Mouse (Mus musculus) C2C12 (cell line): ENCODE measurements around the gene Helz2. TPM values are rescaled to one million over a fixed set of nuclear protein-coding genes. Genes with fewer than 3 reads are reported as not detected.
"Not testable (repeated sequence)": the region's sequence is repeated elsewhere in the genome, so short reads cannot be mapped to it uniquely, and the experiment has no call there.

ENCODE experiments used
- H3K27me3 ChIP-seq: one replicate; pipeline ENCODE4 v1.6.1; 2011; ENCODE audit not compliant: control insufficient read depth, insufficient read depth, insufficient read length
- H3K36me3 ChIP-seq: one replicate; pipeline ENCODE4 v1.6.1; 2011; ENCODE audit not compliant: control insufficient read depth, insufficient read depth
- H3K4me3 ChIP-seq: one replicate; pipeline ENCODE4 v1.5.1; 2011; ENCODE audit warnings: mild to moderate bottlenecking, control low read depth; ENCODE audit not compliant: poor library complexity, insufficient read depth, severe bottlenecking
- H3K79me2 ChIP-seq: one replicate; pipeline ENCODE4 v1.6.1; 2011; ENCODE audit not compliant: control insufficient read depth, insufficient read depth
- H3K79me3 ChIP-seq: one replicate; pipeline ENCODE4 v1.6.1; 2011; ENCODE audit warnings: low read depth, control low read depth
- H3ac ChIP-seq: one replicate; pipeline ENCODE3; 2011; ENCODE audit warnings: low read depth; ENCODE audit not compliant: control insufficient read depth, insufficient read length
- CEBPB ChIP-seq: IDR thresholded peaks from one replicate; pipeline ENCODE4 v1.6.1; 2011; ENCODE audit warnings: low read depth, mild to moderate bottlenecking, control low read depth, moderate library complexity
- CTCF ChIP-seq: IDR thresholded peaks from one replicate; pipeline ENCODE4 v1.5.1; 2011; ENCODE audit not compliant: control insufficient read depth, insufficient read depth, insufficient read length
- FOSL1 ChIP-seq: IDR thresholded peaks from one replicate; pipeline ENCODE4 v1.8.0; 2011; ENCODE audit warnings: mild to moderate bottlenecking, low read length; ENCODE audit not compliant: poor library complexity, insufficient read depth, severe bottlenecking
- MAX ChIP-seq: IDR thresholded peaks from one replicate; pipeline ENCODE4 v1.6.1; 2011; ENCODE audit warnings: mild to moderate bottlenecking, control low read depth
- MYOD1 ChIP-seq: IDR thresholded peaks from one replicate; pipeline ENCODE4 v1.6.1; 2011; ENCODE audit warnings: low read depth; ENCODE audit not compliant: control insufficient read depth, insufficient read length
- MYOG ChIP-seq: IDR thresholded peaks from one replicate; pipeline ENCODE4 v1.6.1; 2011; ENCODE audit not compliant: control insufficient read depth, insufficient read length; ENCODE audit errors: extremely low read depth
- USF1 ChIP-seq: IDR thresholded peaks from one replicate; pipeline ENCODE4 v1.6.1; 2011; ENCODE audit warnings: low read depth, mild to moderate bottlenecking, control low read depth, moderate library complexity
- long read RNA-seq, 2 experiments: library from polyadenylated mRNA; unstranded; transcript quantifications; one replicate each; pipeline ENCODE4 v2.0.0; 2019 to 2020
- polyA plus RNA-seq: library from polyadenylated mRNA; unstranded; fragments of >200 nt; fragmentation: generic; extraction: Trizol; gene quantifications from one replicate; pipeline ENCODE4 v1.2.1, GENCODE M21; 2012; ENCODE audit warnings: missing spikeins

The Helz2 gene
- polyA plus RNA-seq = 2.2 TPM
- long read RNA-seq, experiment 1 = 0 reads
- long read RNA-seq, experiment 2, partial matches to known transcripts = 1 of 1 reads
- long read RNA-seq, experiment 2, other reads (novel, unspliced or antisense) = 0 of 1 reads

DNA sequence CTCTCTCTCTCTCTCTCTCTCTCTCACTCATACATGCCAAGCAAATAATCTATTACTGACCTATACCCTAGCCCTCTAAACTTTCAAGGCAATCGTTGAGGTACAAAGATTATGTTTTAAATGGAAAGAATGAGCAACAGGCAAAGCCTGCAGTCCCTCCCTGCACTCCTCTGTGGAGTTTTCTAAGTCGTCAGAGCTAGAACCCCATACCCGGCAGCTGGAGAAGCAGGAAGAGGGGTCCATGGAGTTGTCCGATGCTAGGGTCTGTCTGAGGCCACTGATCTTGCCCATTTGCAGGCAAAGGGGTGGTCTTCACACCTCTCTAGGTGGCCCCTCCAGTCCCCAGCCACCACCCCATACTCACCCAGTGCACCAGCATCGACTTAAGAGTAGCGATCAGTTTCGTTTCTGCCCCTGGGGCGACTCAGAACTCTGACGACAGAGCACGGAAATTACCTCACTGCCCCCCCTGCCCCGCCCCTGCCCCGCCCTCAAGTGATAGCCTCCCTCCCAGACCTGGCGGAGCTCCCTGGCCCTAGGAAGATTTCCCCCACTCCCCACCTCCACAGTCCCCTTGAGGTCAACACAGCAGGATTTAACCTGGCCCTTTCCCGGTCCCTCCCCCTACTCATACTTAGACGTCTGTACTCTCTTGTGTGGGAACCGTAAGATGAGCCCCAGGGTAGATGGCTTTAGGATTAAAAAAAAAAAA, at the start of gene Helz2:
Gene Helz2 (minus strand): TSS at position 426 of the 712 bp plus-strand sequence.
- Histone ChIP-seq H3K79me2 (no peaks in the 10 kb centered on the region), H3K27me3 (no peaks in the 10 kb centered on the region), H3K4me3 (peak within 1 kb of the TSS; percentile 53), H3K79me3 (no peaks in the 10 kb centered on the region), H3K36me3 (peaks cover 3% of the 10 kb centered on the region), H3ac (peak within 1 kb of the TSS; percentile 89)
- no peak for TF ChIP-seq CEBPB
- TF ChIP-seq MAX = no peak
- TF ChIP-seq CTCF = no peak
- no peak for TF ChIP-seq MYOD1

DNA sequence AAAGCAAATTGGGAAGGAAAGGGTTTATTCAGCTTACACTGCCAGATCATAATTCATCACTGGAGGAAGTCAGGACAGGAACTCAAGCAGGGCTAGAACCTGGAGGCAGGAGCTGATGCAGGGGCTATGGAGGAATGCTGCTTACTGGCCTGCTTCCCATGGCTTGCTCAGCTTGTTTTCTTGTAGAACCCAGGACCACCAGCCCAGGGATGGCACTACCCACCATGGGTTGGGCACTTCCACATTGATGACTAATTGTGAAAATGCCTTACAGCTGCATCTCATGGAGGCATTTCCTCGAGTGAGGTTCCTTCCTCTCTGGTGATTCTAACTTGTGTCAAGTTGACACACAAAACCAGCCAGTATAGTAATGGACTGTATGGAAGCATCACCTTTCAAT, 49.1 kb upstream of the Helz2 start:
- TF ChIP-seq MYOG (no peak), CEBPB (no peak), CTCF (no peak), FOSL1 (no peak), MYOD1 (no peak), MAX (no peak), USF1 (no peak)
- H3K36me3 ChIP-seq = peaks cover 7% of the 10 kb centered on the region
- no peak overlapping the region for H3ac ChIP-seq
- no peak overlapping the region for H3K4me3 ChIP-seq
- peaks cover 49% of the 10 kb centered on the region for H3K79me2 ChIP-seq
- peaks cover 31% of the 10 kb centered on the region for H3K79me3 ChIP-seq
- H3K27me3 ChIP-seq = no peaks in the 10 kb centered on the region

DNA sequence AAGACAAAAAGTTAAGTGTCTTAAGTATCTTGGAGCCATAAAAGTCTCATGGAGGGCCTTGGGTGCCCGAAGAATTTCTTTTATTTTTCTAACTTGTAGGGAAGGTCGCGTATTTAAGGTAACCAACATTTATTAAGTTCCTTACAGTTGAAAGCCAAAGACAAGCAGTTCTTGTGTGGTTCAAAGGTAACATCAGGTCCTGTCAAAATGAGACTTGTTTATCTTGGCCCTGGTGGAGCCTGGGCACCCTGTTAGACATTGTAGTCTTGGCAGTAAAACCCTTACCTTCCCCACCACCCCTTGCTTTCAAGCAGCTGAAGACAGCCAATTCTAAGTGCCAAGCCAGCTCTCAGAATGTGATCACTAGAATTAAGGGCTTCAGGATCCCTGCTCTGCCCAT, 46.9 kb upstream of the Helz2 start:
- Histone ChIP-seq H3K79me2 (peaks cover 69% of the 10 kb centered on the region), H3K4me3 (peak overlapping the region; percentile 40)
- no peak for TF ChIP-seq CTCF
- TF ChIP-seq CEBPB = no peak
- no peak for TF ChIP-seq USF1
- TF ChIP-seq FOSL1 = no peak
- no peak for TF ChIP-seq MYOD1
- no peak for TF ChIP-seq MAX
- TF ChIP-seq MYOG = no peak

DNA sequence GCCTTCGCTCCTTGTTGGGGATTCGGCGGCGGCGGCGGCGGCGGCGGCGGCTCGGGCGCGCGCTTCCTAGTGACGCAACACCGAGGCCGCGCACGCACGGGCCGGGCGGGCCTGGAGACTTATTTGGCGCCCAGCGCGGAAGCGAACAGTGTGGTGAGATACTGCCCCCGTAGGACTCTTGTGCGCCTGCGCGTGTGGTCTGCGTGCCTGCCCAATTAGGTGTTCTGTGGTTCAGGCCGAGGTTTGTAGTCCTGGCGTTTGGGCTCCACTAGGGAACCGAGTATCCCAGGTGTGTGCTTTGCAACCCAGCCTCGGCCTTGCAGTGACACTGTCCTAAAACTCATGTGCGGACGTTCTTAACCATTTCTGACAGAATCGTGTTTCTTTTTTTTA, 46.1 kb upstream of the Helz2 start, which contains the start of gene Gmeb2:
Gene Gmeb2 (minus strand): TSS at position 78 of the 393 bp plus-strand sequence.
- peaks cover 76% of the 10 kb centered on the region for H3K79me2 ChIP-seq
- not testable (repeated sequence) for H3K27me3 ChIP-seq
- peak; percentile 9 for TF ChIP-seq MAX
- peaks cover 37% of the 10 kb centered on the region for H3K79me3 ChIP-seq
- peaks cover 16% of the 10 kb centered on the region for H3K36me3 ChIP-seq
- peak within 1 kb of the TSS; percentile 80 for H3K4me3 ChIP-seq
- H3ac ChIP-seq = peak within 1 kb of the TSS; percentile 68

More for the DNA sequence above, 46.9 kb upstream of the Helz2 start:
- H3K27me3 ChIP-seq = no peaks in the 10 kb centered on the region
- peaks cover 12% of the 10 kb centered on the region for H3K36me3 ChIP-seq
- peaks cover 33% of the 10 kb centered on the region for H3K79me3 ChIP-seq
- H3ac ChIP-seq = no peak overlapping the region

DNA sequence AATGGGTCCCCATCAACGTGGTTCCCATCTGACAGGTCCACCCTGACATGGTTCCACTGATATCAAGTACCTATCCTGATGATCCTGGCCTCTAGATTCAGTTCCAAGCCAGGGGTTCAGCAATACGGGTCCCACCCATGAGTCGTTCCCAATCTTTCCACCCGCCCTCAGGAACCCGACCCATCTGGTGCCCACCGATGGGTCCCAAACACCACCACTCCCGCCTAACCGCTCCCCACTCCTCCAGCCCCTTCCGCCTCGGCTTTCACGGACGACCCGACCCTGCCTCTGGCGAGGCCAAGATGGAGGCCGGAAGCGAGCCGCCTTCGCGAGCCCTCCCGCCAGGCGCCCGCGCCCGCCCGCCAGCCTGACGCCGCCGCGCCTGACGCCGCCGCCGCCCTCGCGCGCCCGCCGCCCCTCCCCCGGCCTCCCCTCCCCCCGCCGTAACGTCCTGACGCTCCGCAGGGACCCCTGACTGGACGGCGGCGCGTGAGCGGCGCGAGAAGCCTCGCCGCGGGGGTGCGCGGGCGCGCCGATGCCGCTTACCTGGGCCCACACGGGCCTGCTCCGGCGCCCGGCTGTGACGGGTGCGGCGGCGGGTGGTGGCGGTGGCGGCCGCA, 45.6 kb upstream of the Helz2 start:
- Histone ChIP-seq H3ac (peak overlapping the region; percentile 68), H3K79me2 (peaks cover 78% of the 10 kb centered on the region), H3K27me3 (no peaks in the 10 kb centered on the region), H3K4me3 (peak overlapping the region; percentile 80), H3K79me3 (peaks cover 38% of the 10 kb centered on the region), H3K36me3 (peaks cover 18% of the 10 kb centered on the region)
- no peak for TF ChIP-seq MYOD1
- no peak for TF ChIP-seq CEBPB
- peak; percentile 8 for TF ChIP-seq MAX
- no peak for TF ChIP-seq MYOG
